Mouse (Mus musculus): ENCODE data around the gene Col4a3bp.

DNA sequence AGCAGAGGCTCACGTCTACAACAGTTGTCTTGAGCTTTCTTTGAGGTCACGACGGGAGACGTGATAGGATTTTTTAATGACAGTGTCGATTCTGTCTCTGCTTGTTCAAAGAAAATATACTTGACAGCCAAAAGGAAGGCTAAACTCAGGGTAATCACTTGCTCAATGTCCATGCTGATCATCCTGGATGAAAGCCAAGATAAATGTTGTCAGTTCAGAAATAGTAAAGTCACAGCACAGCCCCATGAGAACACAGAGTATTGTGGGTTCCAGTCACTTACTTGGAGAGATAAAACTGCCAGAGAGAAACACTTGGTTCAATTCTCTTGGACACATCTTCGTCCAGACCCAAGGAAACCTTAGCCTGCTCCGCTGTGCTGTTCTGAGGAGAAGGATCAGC lies 116.5 kb downstream of the Col4a3bp start:
- TF ChIP-seq POLR2A (IDR thresholded peaks at IDR 0.05; ENCODE audit: borderline replicate concordance, low read depth, low read length) (no peak), CTCF (IDR thresholded peaks at IDR 0.05; ENCODE audit: low read depth, low read length) (no peak)
